In the genomic region with DNA sequence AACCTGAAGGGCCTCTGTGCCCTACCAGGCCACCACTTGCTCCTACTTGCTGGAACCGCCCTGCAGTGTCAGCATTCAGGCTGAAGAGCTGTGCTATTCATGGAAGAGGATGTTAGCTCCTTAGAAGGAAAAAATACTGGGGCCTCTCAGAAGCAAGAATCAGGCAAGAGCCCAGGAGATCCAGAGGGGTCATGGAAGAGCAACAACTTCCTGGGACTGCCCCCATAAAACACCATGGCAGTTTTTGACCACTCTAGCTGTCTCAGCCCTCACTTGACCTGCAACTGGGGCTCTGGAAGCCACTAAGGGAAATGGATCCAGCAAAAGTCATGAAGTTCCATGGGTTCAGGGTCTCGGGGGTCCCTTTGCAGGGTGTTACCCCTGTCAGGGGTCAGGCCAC, we compare ENCODE assay signal across 23 mouse cellular contexts. TPM values are rescaled to one million over a fixed set of nuclear protein-coding genes. Genes with fewer than 3 reads are reported as not detected.
A peak's percentile ranks its signal among the peaks of the same experiment; 100 is the strongest.
DNase-seq lines count a peak whose midpoint lies in the region; ATAC-seq and TF ChIP-seq lines count a peak whose summit lies in the region.
"Had no signal": no experiment of that assay in that cellular context is flagged by ENCODE, and none has a peak within 500 bp of the region (broad histone marks: within the 10 kb centered on the region; RNA-seq: fewer than 3 reads in every experiment).

No protein-coding gene starts in this region.

- H3K27ac ChIP-seq in liver, adult 2 months (replicated peaks; ENCODE audit: insufficient read depth, low read depth, low read length), result 0 out of 2 replicates have a peak overlapping the region, but pooled peaks have one; percentile 10
- H3K27ac ChIP-seq in bone marrow macrophage, adult 2 months (ENCODE audit: insufficient read depth, low read depth, low read length), result peak overlapping the region; percentile 77
- H3K27ac ChIP-seq in small intestine, adult 2 months (ENCODE audit: insufficient read depth, low read depth, low read length), result peak overlapping the region; percentile 47; the same call in 1 of the 2 replicates
- H3K27ac ChIP-seq: embryonic facial prominence, embryonic 13.5 days; forebrain, embryonic 13.5 days; heart, embryonic 13.5 days; limb, embryonic 13.5 days; liver, embryonic 14.5 days had no signal

- 79% methylated on average over 2 of the region's 2 CpGs for WGBS in liver, adult 2 months
- WGBS in small intestine, adult 2 months, result 80% methylated on average over 2 of the region's 2 CpGs

- no peak for TF ChIP-seq POLR2A in liver, adult 2 months (IDR thresholded peaks at IDR 0.05; ENCODE audit: extremely low read depth, insufficient read depth, low read length)
- no peak for TF ChIP-seq POLR2A in bone marrow macrophage, adult 2 months (IDR thresholded peaks at IDR 0.05; ENCODE audit: borderline replicate concordance, low read depth, low read length)
- TF ChIP-seq POLR2A in small intestine, adult 2 months (IDR thresholded peaks at IDR 0.05; ENCODE audit: low read depth, low read length), result no peak

- no peak for TF ChIP-seq CTCF in liver, adult 2 months (IDR thresholded peaks at IDR 0.05; ENCODE audit: low read depth, low read length)
- no peak for TF ChIP-seq CTCF in bone marrow macrophage, adult 2 months (IDR thresholded peaks at IDR 0.05; ENCODE audit: low read depth, low read length)
- no peak for TF ChIP-seq CTCF in small intestine, adult 2 months (IDR thresholded peaks at IDR 0.05; ENCODE audit: extremely low read depth, insufficient read length, insufficient replicate concordance, low read depth, low read length)

- H3K27me3 ChIP-seq in liver, adult 2 months (ENCODE audit: control insufficient read depth, insufficient read depth, low read length), result no peaks in the 10 kb centered on the region
- no peaks in the 10 kb centered on the region for H3K27me3 ChIP-seq in small intestine, adult 2 months (ENCODE audit: control insufficient read depth, insufficient read depth, low read length)
- H3K27me3 ChIP-seq: embryonic facial prominence, embryonic 13.5 days; forebrain, embryonic 13.5 days; heart, embryonic 13.5 days; limb, embryonic 13.5 days had no signal

- H3K4me1 ChIP-seq in liver, adult 2 months (ENCODE audit: control insufficient read depth, insufficient read depth, low read length), result peaks cover 14% of the 10 kb centered on the region
- peaks cover 61% of the 10 kb centered on the region for H3K4me1 ChIP-seq in bone marrow macrophage, adult 2 months (ENCODE audit: control insufficient read depth, insufficient read depth, low read length)
- no peaks in the 10 kb centered on the region; the same call in 1 of the 2 replicates for H3K4me1 ChIP-seq in small intestine, adult 2 months (ENCODE audit: control insufficient read depth, insufficient read depth, insufficient read length, low read length)
- H3K4me1 ChIP-seq: embryonic facial prominence, embryonic 13.5 days; forebrain, embryonic 13.5 days had no signal

- DNase-seq in kidney, adult 11 months, result peak; percentile 35
- DNase-seq in kidney, postnatal 4 days, result no peak
- DNase-seq in liver, adult 2 months (ENCODE audit: extremely low read depth, low read depth, low spot score), result peak; percentile 26
- DNase-seq in liver, result no peak
- DNase-seq: adrenal gland, adult 8-10 months; cerebellum, adult 18-20 months; cerebellum, postnatal 36 days; embryo, embryonic 11 days; heart, postnatal 14 days; lung, embryonic 14.5 days; lung, postnatal 36 days; right cerebral cortex, postnatal 14 days; spleen, adult 18-20 months; thymus, postnatal 14 days had no signal

- ATAC-seq in inflammation-experienced regulatory T-cells, adult 6 months, result no peak
- ATAC-seq: activated CD4-positive, CD25-positive, alpha-beta regulatory T cell, adult 4 months had no signal

- H3K4me3 ChIP-seq in liver, adult 2 months (ENCODE audit: insufficient read depth, low read depth, low read length), result no peak overlapping the region
- H3K4me3 ChIP-seq in bone marrow macrophage, adult 2 months (ENCODE audit: insufficient read depth, low read length), result no peak overlapping the region
- H3K4me3 ChIP-seq in small intestine, adult 2 months (ENCODE audit: low read depth, low read length), result no peak overlapping the region
- H3K4me3 ChIP-seq: embryonic facial prominence, embryonic 13.5 days; forebrain, embryonic 13.5 days; heart, embryonic 13.5 days; limb, embryonic 13.5 days had no signal

- H3K36me3 ChIP-seq in liver, adult 2 months (ENCODE audit: control insufficient read depth, insufficient read depth, low read length), result peaks cover 24% of the 10 kb centered on the region; the same call in 1 of the 2 replicates
- H3K36me3 ChIP-seq in small intestine, adult 2 months (ENCODE audit: control insufficient read depth, insufficient read depth, low read length), result peaks cover 19% of the 10 kb centered on the region
- H3K36me3 ChIP-seq: embryonic facial prominence, embryonic 13.5 days; heart, embryonic 13.5 days; limb, embryonic 13.5 days had no signal

- no peaks in the 10 kb centered on the region; the same call in 1 of the 2 replicates for H3K79me2 ChIP-seq in liver, adult 2 months (ENCODE audit: control insufficient read depth, insufficient read depth, low read length)

- no peak overlapping the region for H3K9ac ChIP-seq in liver, adult 2 months (ENCODE audit: low read depth, low read length)
- H3K9ac ChIP-seq: embryonic facial prominence, embryonic 13.5 days; forebrain, embryonic 13.5 days; heart, embryonic 13.5 days; limb, embryonic 13.5 days; liver, embryonic 14.5 days; lung, embryonic 14.5 days had no signal

RNA-seq across cellular contexts. Expression of a gene that starts 20.6 kb away (rescaled TPM):
- 32.4 and 36.2 TPM in 2 replicates for total RNA-seq in liver, adult 2 months (2014; rRNA removed)
- polyA plus RNA-seq in liver, adult 2 months (2012; rRNA removed), result 11.6 and 13.3 TPM in 2 replicates
- 37.4 and 44.8 TPM in 2 replicates for polyA plus RNA-seq in bone marrow macrophage, adult 2 months (2012; ENCODE audit: insufficient read depth, insufficient read length, missing spikeins)
- polyA plus RNA-seq in small intestine, adult 2 months (2012; rRNA removed), result 5.0 and 11.9 TPM in 2 replicates
- polyA plus RNA-seq in inflammation-experienced regulatory T-cells, adult 6 months (2017; shearing (Covaris generic)), result 10 to 100 TPM; 10.6 to 27.5 (median 19.6) TPM

RNA-seq across cellular contexts. Expression of a gene that starts 31.3 kb away (rescaled TPM):
- 10.8 and 14.9 TPM in 2 replicates for total RNA-seq in liver, adult 2 months (2014; rRNA removed)
- 16.8 and 16.9 TPM in 2 replicates for polyA plus RNA-seq in liver, adult 2 months (2012; rRNA removed)
- 181 and 222 TPM in 2 replicates for polyA plus RNA-seq in bone marrow macrophage, adult 2 months (2012; ENCODE audit: insufficient read depth, insufficient read length, missing spikeins)
- polyA plus RNA-seq in small intestine, adult 2 months (2012; rRNA removed), result 13.5 and 14.2 TPM in 2 replicates
- polyA plus RNA-seq in inflammation-experienced regulatory T-cells, adult 6 months (2017; shearing (Covaris generic)), result 100 to 1,000 TPM in 1 of 3 experiments, 10 to 100 TPM in 2; 83.9 to 124 (median 98.2) TPM

Comparison
In these comparisons a context has a peak if more than half of its experiments do, and no peak if none do; other contexts are left out.
1. DNase-seq: peak in kidney, adult 11 months (single experiment) and liver, adult 2 months (single experiment); none in kidney, postnatal 4 days (0 of 2) and liver (single experiment).
2. H3K27ac ChIP-seq: peak in every context shown above with its lines; median percentile 77 in bone marrow macrophage, adult 2 months; 47 in small intestine, adult 2 months; 10 in liver, adult 2 months.